Mouse (Mus musculus): ENCODE measurements around the gene Gm39653. TPM values are rescaled to one million over a fixed set of nuclear protein-coding genes. Genes with fewer than 3 reads are reported as not detected.

The Gm39653 gene
- polyA plus RNA-seq (2017; shearing (Covaris generic)): not detected

DNA sequence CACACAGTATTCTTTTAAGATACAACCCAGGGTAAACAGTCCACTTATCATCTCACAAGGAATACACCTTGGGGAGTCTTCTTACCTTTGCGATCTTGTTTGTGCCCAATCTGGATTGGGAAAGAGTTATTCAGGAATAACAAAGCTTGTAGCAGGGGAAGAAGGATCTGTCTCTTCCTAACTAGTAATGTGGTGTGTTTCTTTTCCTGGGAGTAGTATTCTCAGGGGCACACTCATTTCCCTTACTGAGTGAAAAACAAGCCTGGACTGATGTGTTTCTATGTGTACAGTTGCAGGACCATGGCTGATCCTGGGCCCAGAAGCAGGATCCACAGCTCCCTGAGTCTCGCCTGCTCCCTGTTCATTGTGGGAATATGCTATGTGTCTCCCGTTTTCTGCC, at the start of gene Gm39653:
Gene Gm39653, plus strand, starts transcription at position 301 of the 400 bp plus-strand sequence.

Other genes starting within 250 kb of the Gm39653 start
- not detected for gene Adam23, start 170.1 kb upstream of the Gm39653 start, polyA plus RNA-seq (2017; shearing (Covaris generic))
- gene Dytn, start 71.0 kb downstream of the Gm39653 start, polyA plus RNA-seq (2017; shearing (Covaris generic)): not detected
- not detected for gene Mdh1b, start 114.3 kb downstream of the Gm39653 start, polyA plus RNA-seq (2017; shearing (Covaris generic))
- 39.8 TPM for gene Fastkd2, start 114.6 kb downstream of the Gm39653 start, polyA plus RNA-seq (2017; shearing (Covaris generic))
- gene 4933402D24Rik, start 153.3 kb downstream of the Gm39653 start, polyA plus RNA-seq (2017; shearing (Covaris generic)): not detected